Mouse (Mus musculus): ENCODE measurements around the gene Cacna1f.

DNA sequence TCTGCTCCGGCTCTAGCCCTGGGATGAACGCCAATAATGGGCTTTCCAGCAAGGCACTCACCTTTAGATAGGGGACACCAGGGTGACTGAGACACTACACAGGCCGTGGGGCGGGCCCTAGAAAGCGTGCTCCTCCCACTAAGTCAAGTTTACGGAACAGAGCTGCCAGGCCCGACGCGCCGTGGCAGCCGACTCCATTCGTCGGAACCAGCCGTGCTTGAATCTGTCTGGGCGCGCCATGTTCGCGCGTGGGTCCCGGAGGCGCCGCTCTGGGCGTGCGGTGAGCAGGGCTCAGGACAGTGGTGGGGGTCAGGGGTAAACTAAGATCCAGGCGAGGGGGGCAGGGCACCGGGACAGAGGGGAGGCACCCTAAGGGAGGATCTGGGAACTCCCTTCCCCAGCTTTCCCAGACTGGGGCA lies 50.3 kb downstream of the Cacna1f start, which contains the start of gene Prickle3:
- no peak for TF ChIP-seq GATA1 (IDR thresholded peaks at IDR 0.05; ENCODE audit: borderline replicate concordance, low read length)
- TF ChIP-seq FLI1 (IDR thresholded peaks at IDR 0.05; ENCODE audit: low read length), result no peak
